Mouse (Mus musculus) c-Kit-positive CD71-positive TER-119-negative erythroid progenitor cells, embryonic 14.5 days (primary cell): ENCODE measurements at regions not wholly inside any gene's neighbourhood (a gene's known extent, or its start where the extent isn't known, plus 50 kb on each side); places are given as distances from the start of the nearest gene placed in this dataset.

Experiments used
- DNase-seq: peaks from one replicate; pipeline ENCODE4 v3.0.0-alpha.2; 2013; ENCODE audit warnings: low read depth

GRCm38 (mm10) chr7:117729067-117729466 lies 348.3 kb downstream of the Xylt1 start:
- no peak for DNase-seq
